Mouse (Mus musculus) hindbrain, embryonic 16.5 days (tissue): ENCODE data around the gene Lipn. TPM values are rescaled to one million over a fixed set of nuclear protein-coding genes. Genes with fewer than 3 reads are reported as not detected.

Experiments used
- ATAC-seq: fragments of 200-750 bp; cut with Nextera tagmentation; 2 replicates; pipeline ENCODE4 v1.8.0; 2017; ENCODE audit warnings: moderate TSS enrichment, moderate library complexity
- H3K27ac ChIP-seq: fragments of 300-500 bp; sonication (generic); 2 replicates; pipeline ENCODE4 v1.5.1; 2014; ENCODE audit warnings: low read depth, mild to moderate bottlenecking, control low read depth, low read length, moderate library complexity
- H3K27me3 ChIP-seq: fragments of 300-500 bp; sonication (generic); replicated peaks from 2 replicates; pipeline ENCODE4 v1.6.1; 2014; ENCODE audit warnings: low read length; ENCODE audit not compliant: control insufficient read depth, insufficient read depth
- H3K36me3 ChIP-seq: fragments of 300-500 bp; sonication (generic); 2 replicates; pipeline ENCODE4 v1.6.1; 2014; ENCODE audit warnings: mild to moderate bottlenecking, low read length, moderate library complexity, mixed read lengths; ENCODE audit not compliant: control insufficient read depth, insufficient read depth
- H3K4me1 ChIP-seq: fragments of 300-500 bp; sonication (generic); 2 replicates; pipeline ENCODE4 v1.6.1; 2014; ENCODE audit warnings: low read depth, low read length; ENCODE audit not compliant: control insufficient read depth, insufficient read depth
- H3K4me2 ChIP-seq: fragments of 300-500 bp; sonication (generic); 2 replicates; pipeline ENCODE4 v1.6.1; 2014; ENCODE audit warnings: mild to moderate bottlenecking, low read length, control low read depth, moderate library complexity
- H3K4me3 ChIP-seq: fragments of 300-500 bp; sonication (generic); 2 replicates; pipeline ENCODE4 v1.5.1; 2014; ENCODE audit warnings: mild to moderate bottlenecking, low read length, control low read depth, moderate library complexity
- H3K9ac ChIP-seq: fragments of 300-500 bp; sonication (generic); 2 replicates; pipeline ENCODE4 v1.6.1; 2014; ENCODE audit warnings: low read depth, mild to moderate bottlenecking, control low read depth, low read length, moderate library complexity
- H3K9me3 ChIP-seq: fragments of 300-500 bp; sonication (generic); 2 replicates; pipeline ENCODE4 v1.6.1; 2014; ENCODE audit warnings: mild to moderate bottlenecking, low read length, moderate library complexity; ENCODE audit not compliant: control insufficient read depth
- WGBS: fragments of 180-500 bp; shearing (Covaris S2); extraction: QIAGEN DNeasy Blood & Tissue Kit; methylation state at CpG from one replicate; pipeline ENCODE4 v1.1.7; 2014; 5-methylcytosine and 5-hydroxymethylcytosine counted together
- microRNA-seq: library from miRNA; unstranded; fragments of <30 nt; microRNA quantifications from one replicate; pipeline ENCODE4, GENCODE M21; 2017
- polyA plus RNA-seq: library from polyadenylated mRNA; unstranded; fragments of >200 nt; fragmentation: Nextera tagmentation; extraction: Ambion mirVana; gene quantifications from 2 replicates; pipeline ENCODE4 v1.2.1, GENCODE M21; 2015

Gene Lipn
- polyA plus RNA-seq, 1 experiment from 2014 or later: not detected

DNA sequence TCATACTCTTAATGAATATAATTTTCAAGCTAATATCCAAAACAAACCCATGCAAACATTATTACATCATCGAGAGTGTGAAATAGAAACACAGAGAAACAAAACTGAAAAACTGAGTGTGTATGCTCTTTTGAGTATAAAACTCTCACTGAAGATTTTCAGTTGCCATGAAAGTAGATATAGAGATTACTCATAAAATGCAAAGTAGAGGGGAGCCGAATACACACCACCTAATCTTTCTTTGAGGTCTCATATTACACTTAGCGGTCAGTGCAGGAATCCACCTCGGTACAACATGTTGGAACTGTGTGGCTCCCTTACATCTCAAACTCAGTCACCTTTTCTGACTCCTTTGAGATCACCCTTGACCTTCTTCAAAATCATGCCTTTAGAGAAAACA lies 52.5 kb downstream of the Lipn start:
- H3K4me1 ChIP-seq: no peaks in the 10 kb centered on the region
- no peak overlapping the region for H3K4me3 ChIP-seq
- no peak overlapping the region for H3K27ac ChIP-seq
- no peak for ATAC-seq
- no peak overlapping the region for H3K4me2 ChIP-seq
- no peaks in the 10 kb centered on the region for H3K9me3 ChIP-seq
- no peak overlapping the region for H3K9ac ChIP-seq
- H3K27me3 ChIP-seq: no peaks in the 10 kb centered on the region
- 91% methylated on average over 4 of the region's 4 CpGs for WGBS
- H3K36me3 ChIP-seq: no peaks in the 10 kb centered on the region

DNA sequence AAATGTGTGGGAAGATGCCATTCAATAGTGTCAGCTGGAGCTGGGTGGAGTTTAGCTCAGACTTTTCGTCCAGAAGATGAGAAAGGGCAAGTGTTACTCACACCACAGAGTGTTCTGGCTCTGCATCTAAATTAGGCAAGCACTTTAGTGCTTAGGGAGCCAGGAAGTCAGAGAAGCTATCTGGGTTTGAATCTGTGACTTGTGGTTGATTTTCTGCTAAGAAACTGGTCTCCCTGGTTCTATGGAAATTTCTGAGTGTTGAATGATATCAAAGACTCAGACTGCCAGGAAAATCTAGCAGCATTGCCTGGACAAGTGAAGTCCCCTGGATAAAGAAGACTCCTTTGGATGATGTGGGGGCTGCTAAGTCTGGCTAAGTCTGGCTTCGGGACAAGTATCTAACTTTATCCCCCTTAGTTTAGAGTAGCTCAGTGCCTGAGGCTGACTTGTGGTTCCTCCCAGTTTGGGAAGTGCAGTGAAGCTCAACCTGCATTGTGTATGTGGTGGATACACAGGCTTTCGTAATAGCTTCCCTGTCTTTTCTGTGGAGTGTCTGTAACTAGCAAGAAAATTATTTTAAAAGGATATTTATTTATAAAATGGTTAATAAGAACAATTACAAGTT lies 53.1 kb downstream of the Lipn start:
- 74% methylated on average over 3 of the region's 3 CpGs for WGBS
- no peaks in the 10 kb centered on the region for H3K4me1 ChIP-seq

More for the DNA sequence above, 53.1 kb downstream of the Lipn start:
- Histone ChIP-seq H3K4me2 (no peak overlapping the region), H3K9me3 (no peaks in the 10 kb centered on the region), H3K4me3 (no peak overlapping the region), H3K27ac (no peak overlapping the region), H3K9ac (no peak overlapping the region), H3K27me3 (no peaks in the 10 kb centered on the region), H3K36me3 (no peaks in the 10 kb centered on the region)
- no peak for ATAC-seq

Small RNA genes within 50 kb of the gene (microRNA-seq; reads per million reads assigned to microRNA genes)
- gene Gm23334: not detected

Other genes with a start within 250 kb of the Lipn start
- not detected in 2 replicates for gene Lipf, start 106.2 kb upstream of the Lipn start, polyA plus RNA-seq
- gene Lipk, start 59.1 kb upstream of the Lipn start, polyA plus RNA-seq: not detected in 2 replicates
- gene Lipm, start 33.6 kb downstream of the Lipn start, polyA plus RNA-seq: not detected in 2 replicates
- gene Ankrd22, start 98.7 kb downstream of the Lipn start, polyA plus RNA-seq: not detected in 2 replicates
- 25.9 and 30.0 TPM in 2 replicates for gene Stambpl1, start 124.9 kb downstream of the Lipn start, polyA plus RNA-seq
- 17.6 and 29.5 TPM in 2 replicates for gene Acta2, start 188.2 kb downstream of the Lipn start, polyA plus RNA-seq
- gene Fas, start 223.3 kb downstream of the Lipn start, polyA plus RNA-seq: 1.5 and 1.6 TPM in 2 replicates